Mouse (Mus musculus): ENCODE measurements around the gene Fitm1.
A peak's percentile ranks its signal among the peaks of the same experiment; 100 is the strongest.

Fitm1 gene

DNA sequence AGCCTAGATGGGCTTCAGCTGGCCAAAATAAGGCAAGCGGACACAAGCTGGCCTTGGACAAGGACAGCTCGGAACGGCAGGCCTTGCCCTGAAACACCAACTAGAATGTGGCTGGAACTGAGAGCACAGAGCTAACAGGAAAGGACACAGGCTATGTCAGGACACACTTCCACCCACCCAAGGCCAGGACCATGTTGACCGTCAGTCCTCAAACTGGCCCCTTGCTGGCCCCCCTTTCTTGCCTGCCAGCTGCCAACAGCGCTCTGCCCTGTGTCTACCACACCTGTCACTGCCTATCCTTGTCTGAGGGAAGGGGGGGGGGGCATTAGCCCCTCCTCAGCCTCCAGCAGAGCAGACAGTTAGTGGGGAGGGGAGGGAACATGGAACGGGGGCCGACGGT is at the start of gene Fitm1:
TSS of gene Fitm1 (plus strand) at position 316 of the 400 bp plus-strand sequence.
- DNase-seq = no peak

DNA sequence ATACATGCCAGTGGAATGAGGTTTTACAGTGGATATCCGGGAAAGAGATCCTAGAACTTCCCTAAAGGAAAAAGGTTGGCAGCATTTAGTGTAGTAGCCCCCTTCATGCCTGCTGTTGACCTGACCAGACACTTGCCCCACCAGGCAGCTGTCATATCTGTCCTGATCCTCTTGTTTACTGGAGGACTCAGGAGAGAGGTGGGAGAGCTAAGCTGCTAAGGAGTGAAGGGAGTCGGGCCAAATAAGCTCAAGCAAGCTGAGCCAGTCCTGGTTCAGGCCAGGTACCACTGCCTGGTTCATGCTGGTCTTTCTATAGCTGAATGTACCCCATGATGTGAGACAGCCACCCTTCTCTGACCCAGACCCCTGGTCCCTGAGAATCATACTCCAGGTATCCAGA is 48.7 kb upstream of the Fitm1 start:
- DNase-seq = no peak

DNA sequence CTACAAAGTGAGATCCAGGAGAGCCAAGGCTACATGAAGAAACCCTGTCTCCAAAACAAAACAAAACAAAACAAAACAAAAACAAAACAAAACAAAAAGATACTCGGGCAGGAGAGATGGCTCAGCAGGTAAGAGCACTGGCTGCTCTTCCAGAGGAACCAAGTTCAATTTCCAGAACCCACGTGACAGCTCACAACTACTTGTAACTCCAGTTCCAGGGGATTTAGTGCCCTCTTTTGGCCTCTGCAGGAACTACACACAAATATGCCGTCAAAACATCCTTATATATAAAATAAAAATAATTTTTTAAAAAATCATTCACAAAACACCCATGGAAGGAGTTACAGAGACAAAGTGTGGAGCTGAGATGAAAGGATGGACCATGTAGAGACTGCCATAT is 47.5 kb upstream of the Fitm1 start:
- no peak for DNase-seq

- DNase-seq = no peak
These were observed 39.2 kb upstream of the Fitm1 start for GRCm38 (mm10) chr14:55536116-55536745.

DNA sequence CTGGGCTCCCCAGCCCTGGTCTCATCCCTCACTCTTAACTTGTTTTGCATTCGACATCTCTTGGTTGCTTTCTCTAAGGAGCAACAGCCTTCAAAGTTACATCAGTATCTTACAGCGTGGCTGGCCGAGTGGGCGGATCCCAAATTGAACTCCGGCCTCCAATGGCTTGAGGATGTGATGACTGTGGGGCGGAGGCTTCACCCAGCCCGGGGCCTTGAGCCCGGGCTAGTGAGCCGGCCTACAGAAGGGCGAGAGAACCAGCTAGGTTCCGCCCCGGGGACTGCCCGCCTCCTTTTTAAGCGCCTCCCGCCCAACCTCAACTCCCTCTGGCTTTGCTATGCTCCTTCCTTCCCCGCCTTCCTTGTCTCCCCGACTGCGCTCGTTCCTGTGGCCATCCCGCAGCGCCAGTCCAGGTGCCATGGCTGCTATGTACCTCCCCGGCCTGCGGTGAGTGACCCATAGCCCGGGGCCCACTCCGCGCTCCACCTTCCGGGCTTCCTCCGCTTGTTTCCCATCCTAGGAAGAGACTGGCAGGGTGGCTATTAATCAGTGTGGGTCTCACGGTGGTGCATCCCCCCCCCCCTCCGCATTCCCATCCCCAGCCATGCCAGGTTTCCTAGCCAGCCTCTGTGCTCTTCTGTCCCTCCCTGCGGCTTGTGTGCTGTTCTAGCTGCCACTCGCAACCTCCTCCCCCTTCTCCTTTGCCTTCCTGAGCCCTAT is 35.2 kb upstream of the Fitm1 start, which contains the start of gene Pck2:
TSS of gene Pck2 (plus strand) at position 200 of the 720 bp plus-strand sequence.
- DNase-seq = peak; percentile 81

DNA sequence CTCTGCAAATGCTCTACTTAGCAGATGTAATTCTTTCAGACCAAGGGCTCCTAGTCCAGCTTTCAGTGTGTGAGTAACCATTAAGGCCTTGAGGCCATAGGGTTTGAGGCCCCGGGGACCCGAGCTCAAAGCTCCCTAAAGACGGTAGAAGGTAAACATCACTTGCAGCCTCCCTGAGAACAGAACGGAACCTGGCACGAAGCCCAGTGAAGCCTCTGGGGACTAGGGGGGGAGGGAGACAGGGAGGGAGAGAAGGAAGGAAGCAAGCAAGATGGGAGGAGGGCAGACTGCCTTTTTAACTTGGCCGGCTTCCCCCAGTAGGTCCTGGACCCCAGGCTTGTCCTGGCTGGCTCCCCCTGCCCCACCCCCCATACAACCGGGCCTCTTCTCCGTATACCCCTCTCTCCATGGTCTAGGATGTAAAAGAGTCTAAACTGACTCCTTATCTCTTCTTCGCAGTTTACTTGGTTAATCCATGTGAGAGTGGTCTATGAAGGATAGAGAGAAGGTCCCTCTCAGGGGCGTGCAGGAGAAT is 34.6 kb upstream of the Fitm1 start:
- peak; percentile 83 for DNase-seq

DNA sequence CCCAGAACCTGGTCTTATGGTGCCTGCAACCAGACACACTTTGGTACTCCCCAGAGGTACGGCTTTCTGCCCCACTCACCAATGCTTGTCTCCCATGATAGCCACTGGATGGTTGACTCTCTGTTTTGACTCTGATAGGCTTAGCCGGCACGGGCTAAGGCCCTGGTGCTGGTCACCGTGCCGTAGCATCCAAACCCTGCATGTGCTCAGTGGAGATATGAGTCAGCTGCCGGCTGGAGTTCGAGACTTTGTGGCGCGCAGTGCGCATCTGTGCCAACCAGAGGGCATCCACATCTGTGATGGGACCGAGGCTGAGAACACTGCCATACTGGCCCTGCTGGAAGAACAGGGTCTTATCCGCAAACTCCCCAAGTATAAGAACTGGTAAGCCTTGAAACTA is 33.1 kb upstream of the Fitm1 start:
- no peak for DNase-seq

DNA sequence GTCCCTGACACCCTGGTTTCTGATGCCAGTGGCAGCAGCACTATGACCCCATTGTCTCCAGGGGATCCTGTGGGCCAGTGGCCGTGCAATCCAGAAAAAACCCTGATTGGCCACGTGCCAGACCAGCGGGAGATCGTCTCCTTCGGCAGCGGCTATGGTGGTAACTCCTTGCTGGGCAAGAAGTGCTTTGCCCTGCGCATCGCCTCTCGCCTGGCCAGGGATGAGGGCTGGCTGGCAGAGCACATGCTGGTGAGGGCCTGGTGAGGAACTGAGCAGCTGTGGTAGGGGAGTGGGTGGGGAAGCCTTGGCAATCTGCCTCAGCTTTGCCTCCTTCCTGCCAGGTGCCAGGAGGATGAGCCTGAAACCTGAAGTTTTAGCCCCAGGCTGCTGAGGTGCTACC is 31.1 kb upstream of the Fitm1 start:
- no peak for DNase-seq

DNA sequence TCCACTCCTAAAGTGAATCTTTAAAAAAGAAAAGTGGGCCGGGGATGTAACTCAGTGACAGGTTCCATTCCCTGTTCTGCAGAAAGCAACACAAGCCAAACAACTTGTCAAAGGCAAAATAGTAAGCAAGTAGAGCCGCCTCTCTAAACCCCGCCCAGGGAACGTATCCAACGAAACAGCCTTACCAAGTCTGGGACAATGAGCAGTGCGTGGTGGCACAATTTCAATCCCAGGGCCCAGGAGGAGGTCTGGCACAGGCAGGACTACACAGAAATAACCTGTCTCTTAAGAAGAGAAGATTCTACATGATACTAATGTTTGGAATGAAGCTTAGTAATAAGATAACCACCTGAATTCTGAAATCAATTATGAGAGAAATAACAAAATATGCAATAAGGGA is 25.2 kb upstream of the Fitm1 start:
- DNase-seq = no peak

GRCm38 (mm10) chr14:55551347-55551746 is 24.1 kb upstream of the Fitm1 start:
- no peak for DNase-seq

DNA sequence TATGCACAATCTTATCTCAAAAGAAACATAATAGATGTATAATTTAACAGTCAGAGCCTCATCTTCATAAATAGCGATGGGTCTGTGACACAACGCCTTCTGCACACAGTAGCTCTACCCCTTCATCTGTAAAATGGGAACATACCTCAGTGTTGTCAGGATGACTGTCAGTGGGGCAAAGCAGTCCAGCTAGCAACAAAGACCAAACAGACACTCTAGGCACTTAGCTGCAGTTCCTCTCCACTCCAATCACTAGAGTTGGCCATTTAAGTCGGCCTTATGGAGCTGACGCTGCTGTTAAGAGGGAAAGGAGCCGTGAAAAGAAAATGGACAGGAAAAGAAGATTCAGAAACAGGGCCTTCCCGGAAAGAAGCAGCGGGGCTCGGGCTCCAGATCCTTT is 23.6 kb upstream of the Fitm1 start:
- no peak for DNase-seq

DNA sequence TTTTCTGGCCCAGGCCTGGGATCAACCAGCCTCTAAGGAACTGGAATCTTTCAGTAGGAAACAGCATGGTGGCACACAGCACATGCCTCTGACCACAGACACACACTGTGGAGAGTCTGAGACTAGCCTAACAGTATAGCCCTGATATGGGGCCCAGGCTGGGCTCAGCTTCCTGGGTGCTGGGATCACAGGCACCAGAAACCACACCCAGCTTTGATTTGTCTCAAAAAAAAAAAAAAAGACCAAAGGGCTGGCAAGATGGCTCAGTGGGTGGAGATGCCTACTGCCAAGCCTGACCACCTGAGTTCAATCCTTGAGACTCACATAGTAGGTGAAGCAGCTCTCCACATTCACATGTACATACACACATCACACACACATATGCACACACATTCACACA is 20.8 kb upstream of the Fitm1 start:
- DNase-seq = no peak

- no peak for DNase-seq
These were observed 19.6 kb upstream of the Fitm1 start for GRCm38 (mm10) chr14:55555788-55556187.

DNA sequence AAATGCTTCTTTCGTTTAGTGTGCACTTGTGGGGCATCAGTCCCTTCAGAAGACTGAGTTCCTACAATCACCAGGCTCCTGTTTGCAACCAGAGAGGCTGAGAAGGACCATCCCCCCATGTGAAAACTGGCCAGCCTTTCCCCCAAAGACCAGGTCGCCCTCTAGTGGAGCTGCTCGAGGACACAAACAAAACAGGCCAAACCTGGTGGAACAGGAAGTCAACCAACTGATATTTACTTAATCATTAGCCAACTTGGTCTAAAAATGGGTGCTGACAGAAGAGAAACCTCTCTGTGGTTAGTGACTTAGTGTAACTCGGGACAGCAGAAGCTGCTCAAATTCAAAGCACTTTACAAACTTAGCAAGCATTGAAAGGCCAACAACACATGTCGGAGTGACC is 18.4 kb upstream of the Fitm1 start:
- peak; percentile 65 for DNase-seq

GRCm38 (mm10) chr14:55557587-55557986 is 17.8 kb upstream of the Fitm1 start:
- DNase-seq = no peak

DNA sequence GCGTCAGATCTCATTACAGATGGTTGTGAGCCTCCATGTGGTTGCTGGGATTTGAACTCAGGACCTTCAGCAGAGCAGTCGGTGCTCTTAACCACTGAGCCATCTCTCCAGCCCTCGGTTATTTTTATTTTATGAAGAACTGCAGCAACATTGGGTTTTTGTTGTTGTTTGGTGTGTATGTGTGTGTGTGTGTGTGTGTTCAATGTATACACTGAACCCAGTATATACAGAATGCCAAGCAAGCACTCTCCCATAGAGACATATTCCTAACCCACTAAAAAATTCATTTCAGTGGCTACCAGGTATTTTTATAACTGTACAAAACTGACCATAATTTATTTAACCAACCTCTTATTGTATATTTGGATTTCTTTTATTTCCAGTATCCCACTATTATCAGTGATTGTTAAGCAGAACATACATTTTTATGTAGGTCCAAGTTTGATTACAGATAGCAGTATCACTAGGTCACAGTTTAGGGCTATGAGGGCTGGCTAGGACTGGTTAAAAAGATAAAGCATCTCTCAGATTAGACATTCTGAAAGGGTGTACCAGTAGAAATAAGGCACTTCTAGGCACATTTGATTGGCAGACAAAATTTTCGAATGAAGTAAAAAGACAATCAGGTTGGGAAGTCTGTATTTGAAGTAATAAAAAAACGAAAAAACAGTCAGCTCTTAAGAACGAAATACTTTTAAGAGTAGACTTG is 16.5 kb upstream of the Fitm1 start:
- DNase-seq = no peak

DNA sequence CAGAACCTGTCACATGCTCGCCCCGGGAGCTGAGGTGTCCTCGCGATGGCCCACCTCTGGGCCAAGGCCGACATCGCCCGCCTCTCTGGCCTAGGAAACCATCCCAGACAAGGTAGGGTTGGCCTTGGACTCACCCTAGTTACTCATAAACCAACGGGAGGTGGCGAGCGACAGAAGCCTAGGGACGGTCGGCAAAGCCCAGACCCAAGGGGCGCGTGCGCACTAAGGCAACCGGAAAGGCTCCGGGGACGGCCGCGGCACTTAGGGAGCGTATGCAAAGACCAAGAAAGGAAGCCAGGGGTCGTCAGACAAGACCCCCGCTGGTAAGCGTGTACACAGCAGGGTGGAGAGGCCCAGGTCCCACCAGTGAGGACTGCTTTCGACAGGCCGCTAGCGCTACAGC is 15.6 kb upstream of the Fitm1 start, which contains the start of gene Dcaf11:
TSS of gene Dcaf11 (plus strand) at position 208 of the 403 bp plus-strand sequence.
- DNase-seq = peak; percentile 90

DNA sequence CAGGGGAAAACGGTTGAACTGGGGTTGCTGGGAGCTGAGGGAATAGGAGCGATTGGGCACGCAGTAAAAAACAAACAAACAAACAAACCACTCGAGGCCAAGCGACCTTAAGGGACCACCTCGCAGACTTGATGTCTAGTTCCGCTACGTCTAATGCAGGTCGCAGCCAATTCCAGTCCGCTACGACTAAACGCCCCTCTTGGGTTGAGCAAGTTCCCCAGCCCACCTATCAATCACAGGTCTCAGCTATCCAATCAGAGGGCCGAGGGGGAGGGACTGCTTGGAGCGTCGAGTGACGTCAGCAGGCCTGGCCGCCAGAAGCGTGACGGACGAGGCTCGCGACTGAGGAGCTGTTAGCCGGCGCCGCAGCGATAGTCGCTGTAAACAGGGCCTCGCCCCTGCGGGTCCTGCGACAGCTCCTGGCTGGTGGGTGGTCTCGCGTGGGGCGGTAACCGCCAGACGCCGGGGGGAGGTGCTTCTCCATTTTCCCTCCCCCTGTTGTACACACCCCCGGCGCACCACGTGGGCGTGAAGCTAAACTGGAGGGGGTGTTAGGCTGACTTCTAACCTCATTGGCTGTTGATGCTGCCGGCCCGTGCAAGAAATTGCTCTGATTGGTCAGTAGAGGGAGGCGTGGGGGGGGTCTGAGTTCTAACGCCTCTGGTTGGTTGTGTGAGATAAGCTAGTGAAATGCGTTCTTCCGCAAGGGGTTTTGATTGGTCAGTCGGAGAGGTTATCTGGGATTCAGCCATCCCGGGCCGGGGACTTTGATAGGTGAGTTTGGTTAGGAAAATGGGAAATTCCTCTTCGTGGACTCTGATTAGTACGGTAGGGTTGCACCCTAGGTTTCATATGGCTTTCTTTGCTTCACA is 15.0 kb upstream of the Fitm1 start, which contains the start of gene A730061H03Rik:
TSS of gene A730061H03Rik (minus strand) at position 205 of the 872 bp plus-strand sequence.
- peak; percentile 99 for DNase-seq

- no peak for DNase-seq
These were observed 13.6 kb upstream of the Fitm1 start for GRCm38 (mm10) chr14:55561860-55562259.

DNA sequence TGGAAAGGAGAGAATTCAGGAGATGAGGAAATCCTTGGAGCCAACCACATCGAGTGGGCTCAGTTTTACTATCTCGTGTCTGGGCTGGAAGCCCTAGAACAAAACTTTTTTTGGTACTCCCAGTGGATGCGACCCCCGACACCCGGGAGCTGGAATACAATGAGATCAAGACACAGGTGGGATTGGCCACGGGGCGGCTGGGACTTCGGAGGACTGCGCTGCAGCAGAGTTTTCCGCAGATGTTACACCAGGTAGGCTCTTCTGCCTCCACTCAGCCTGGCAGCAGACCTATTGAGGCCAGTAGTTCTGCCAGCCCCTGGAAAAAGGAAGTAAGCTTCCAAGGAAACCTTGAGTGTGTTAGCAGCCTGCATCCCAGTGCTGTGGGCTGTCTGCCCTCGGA is 12.2 kb upstream of the Fitm1 start:
- DNase-seq = no peak

GRCm38 (mm10) chr14:55565748-55566147 is 9.7 kb upstream of the Fitm1 start:
- DNase-seq = no peak

GRCm38 (mm10) chr14:55567496-55567895 is 7.9 kb upstream of the Fitm1 start:
- no peak for DNase-seq
